Mouse (Mus musculus) liver, embryonic 16.5 days (tissue): ENCODE results near the gene Wfdc15a. TPM values are rescaled to one million over a fixed set of nuclear protein-coding genes. Genes with fewer than 3 reads are reported as not detected.

Experiments used
- ATAC-seq: fragments of 200-750 bp; cut with Nextera tagmentation; 2 replicates; pipeline ENCODE4 v1.8.0; 2017; ENCODE audit warnings: low read depth, mild to moderate bottlenecking, moderate number of reproducible peaks, moderate library complexity
- H3K27ac ChIP-seq: fragments of 300-500 bp; sonication (generic); 2 replicates; pipeline ENCODE4 v1.5.1; 2014; ENCODE audit warnings: mild to moderate bottlenecking, low read length
- H3K27me3 ChIP-seq: fragments of 300-500 bp; sonication (generic); 2 replicates; pipeline ENCODE4 v1.6.1; 2014; ENCODE audit warnings: low read depth, low read length, mixed read lengths; ENCODE audit not compliant: control insufficient read depth, insufficient read depth
- H3K36me3 ChIP-seq: fragments of 300-500 bp; sonication (generic); 2 replicates; pipeline ENCODE4 v1.6.1; 2014; ENCODE audit warnings: mild to moderate bottlenecking; ENCODE audit not compliant: control insufficient read depth, insufficient read depth
- H3K4me1 ChIP-seq: fragments of 300-500 bp; sonication (generic); 2 replicates; pipeline ENCODE4 v1.6.1; 2014; ENCODE audit warnings: low read depth, low read length, mixed read lengths; ENCODE audit not compliant: control insufficient read depth
- H3K4me2 ChIP-seq: fragments of 300-500 bp; sonication (generic); 2 replicates; pipeline ENCODE4 v1.6.1; 2014; ENCODE audit warnings: low read depth, low read length, mixed read lengths
- H3K4me3 ChIP-seq: fragments of 300-500 bp; sonication (generic); 2 replicates; pipeline ENCODE4 v1.5.1; 2014; ENCODE audit warnings: low read depth, mild to moderate bottlenecking, low read length
- H3K9ac ChIP-seq: fragments of 300-500 bp; sonication (generic); 2 replicates; pipeline ENCODE4 v1.6.1; 2014; ENCODE audit warnings: low read depth, low read length
- H3K9me3 ChIP-seq: fragments of 300-500 bp; sonication (generic); replicated peaks from 2 replicates; pipeline ENCODE4 v1.6.1; 2016; ENCODE audit warnings: low read length; ENCODE audit not compliant: control insufficient read depth
- WGBS: fragments of 180-500 bp; shearing (Covaris S2); extraction: QIAGEN DNeasy Blood & Tissue Kit; methylation state at CpG from one replicate; pipeline ENCODE4 v1.1.7; 2014; ENCODE audit not compliant: insufficient replicate concordance; 5-methylcytosine and 5-hydroxymethylcytosine counted together
- polyA plus RNA-seq: library from polyadenylated mRNA; unstranded; fragments of >200 nt; fragmentation: Nextera tagmentation; extraction: Ambion mirVana; gene quantifications from 2 replicates; pipeline ENCODE4 v1.2.1, GENCODE M21; 2015

Wfdc15a gene
- polyA plus RNA-seq, result not detected in 2 replicates

GRCm38 (mm10) chr2:164199626-164200327, at the start of gene Wfdc15a:
Wfdc15a (minus strand) TSS chr2:164200130.
- Histone ChIP-seq H3K4me1 (no peaks in the 10 kb centered on the region), H3K9me3 (no peaks in the 10 kb centered on the region), H3K4me2 (no peak within 1 kb of the TSS), H3K27me3 (no peaks in the 10 kb centered on the region), H3K36me3 (no peaks in the 10 kb centered on the region), H3K27ac (no peak within 1 kb of the TSS), H3K4me3 (no peak within 1 kb of the TSS), H3K9ac (no peak within 1 kb of the TSS)
- WGBS, result 58% methylated on average over 20 of the region's 20 CpGs
- no peak for ATAC-seq

GRCm38 (mm10) chr2:164238366-164238765, 38.4 kb upstream of the Wfdc15a start, which contains the start of gene Svs2:
Svs2 (minus strand) TSS chr2:164238466.
- Histone ChIP-seq H3K4me3 (no peak within 1 kb of the TSS), H3K9me3 (no peaks in the 10 kb centered on the region), H3K4me1 (no peaks in the 10 kb centered on the region), H3K27me3 (no peaks in the 10 kb centered on the region), H3K9ac (no peak within 1 kb of the TSS), H3K36me3 (no peaks in the 10 kb centered on the region), H3K4me2 (no peak within 1 kb of the TSS), H3K27ac (no peak within 1 kb of the TSS)
- ATAC-seq, result no peak
- 63% methylated on average over 3 of the region's 3 CpGs for WGBS

GRCm38 (mm10) chr2:164232671-164233070, 32.7 kb upstream of the Wfdc15a start:
- ATAC-seq, result no peak
- no peaks in the 10 kb centered on the region for H3K4me1 ChIP-seq
- H3K9me3 ChIP-seq, result no peaks in the 10 kb centered on the region

GRCm38 (mm10) chr2:164228361-164229070, 28.6 kb upstream of the Wfdc15a start:
- Histone ChIP-seq H3K27ac (no peak overlapping the region), H3K4me2 (no peak overlapping the region), H3K4me3 (no peak overlapping the region), H3K36me3 (no peaks in the 10 kb centered on the region), H3K9me3 (no peaks in the 10 kb centered on the region), H3K9ac (no peak overlapping the region), H3K27me3 (no peaks in the 10 kb centered on the region), H3K4me1 (no peaks in the 10 kb centered on the region)
- ATAC-seq, result no peak
- WGBS, result 67% methylated on average over 8 of the region's 8 CpGs

More at GRCm38 (mm10) chr2:164232671-164233070, 32.7 kb upstream of the Wfdc15a start:
- WGBS, result 76% methylated on average over 8 of the region's 8 CpGs
- no peaks in the 10 kb centered on the region for H3K27me3 ChIP-seq
- no peak overlapping the region for H3K9ac ChIP-seq
- H3K27ac ChIP-seq, result no peak overlapping the region
- no peak overlapping the region for H3K4me2 ChIP-seq
- no peak overlapping the region for H3K4me3 ChIP-seq
- H3K36me3 ChIP-seq, result no peaks in the 10 kb centered on the region

GRCm38 (mm10) chr2:164221522-164221921, 21.6 kb upstream of the Wfdc15a start, which contains the start of gene Wfdc15b:
Wfdc15b (minus strand) TSS chr2:164221660.
- H3K27me3 ChIP-seq, result no peaks in the 10 kb centered on the region
- ATAC-seq, result no peak
- no peak within 1 kb of the TSS for H3K9ac ChIP-seq
- H3K27ac ChIP-seq, result no peak within 1 kb of the TSS
- H3K4me2 ChIP-seq, result no peak within 1 kb of the TSS
- H3K9me3 ChIP-seq, result no peaks in the 10 kb centered on the region
- no peaks in the 10 kb centered on the region for H3K36me3 ChIP-seq
- no peaks in the 10 kb centered on the region for H3K4me1 ChIP-seq
- H3K4me3 ChIP-seq, result no peak within 1 kb of the TSS
- 63% methylated on average over 11 of the region's 11 CpGs for WGBS

GRCm38 (mm10) chr2:164219295-164219694, 19.4 kb upstream of the Wfdc15a start:
- 64% methylated on average over 9 of the region's 9 CpGs for WGBS
- Histone ChIP-seq H3K4me1 (no peaks in the 10 kb centered on the region), H3K27ac (no peak overlapping the region), H3K27me3 (no peaks in the 10 kb centered on the region), H3K4me2 (no peak overlapping the region), H3K9me3 (no peaks in the 10 kb centered on the region), H3K4me3 (no peak overlapping the region), H3K9ac (no peak overlapping the region), H3K36me3 (no peaks in the 10 kb centered on the region)
- ATAC-seq, result no peak

GRCm38 (mm10) chr2:164212711-164213110, 12.8 kb upstream of the Wfdc15a start:
- no peaks in the 10 kb centered on the region for H3K36me3 ChIP-seq
- H3K4me3 ChIP-seq, result no peak overlapping the region
- WGBS, result 70% methylated on average over 5 of the region's 5 CpGs

GRCm38 (mm10) chr2:164210892-164211291, 11.0 kb upstream of the Wfdc15a start:
- Histone ChIP-seq H3K9ac (no peak overlapping the region), H3K27me3 (no peaks in the 10 kb centered on the region), H3K27ac (no peak overlapping the region), H3K9me3 (no peaks in the 10 kb centered on the region), H3K36me3 (no peaks in the 10 kb centered on the region), H3K4me2 (no peak overlapping the region), H3K4me1 (no peaks in the 10 kb centered on the region), H3K4me3 (no peak overlapping the region)
- WGBS, result 63% methylated on average over 4 of the region's 4 CpGs
- no peak for ATAC-seq

More at GRCm38 (mm10) chr2:164212711-164213110, 12.8 kb upstream of the Wfdc15a start:
- Histone ChIP-seq H3K9me3 (no peaks in the 10 kb centered on the region), H3K9ac (no peak overlapping the region), H3K27me3 (no peaks in the 10 kb centered on the region), H3K4me2 (no peak overlapping the region), H3K4me1 (no peaks in the 10 kb centered on the region), H3K27ac (no peak overlapping the region)
- ATAC-seq, result no peak

GRCm38 (mm10) chr2:164206676-164207075, 6.7 kb upstream of the Wfdc15a start:
- ATAC-seq, result no peak
- no peaks in the 10 kb centered on the region for H3K4me1 ChIP-seq
- H3K9ac ChIP-seq, result no peak overlapping the region
- H3K27me3 ChIP-seq, result no peaks in the 10 kb centered on the region
- no peak overlapping the region for H3K27ac ChIP-seq
- no peak overlapping the region for H3K4me3 ChIP-seq
- no peaks in the 10 kb centered on the region for H3K9me3 ChIP-seq
- WGBS, result 33% methylated on average over 4 of the region's 4 CpGs
- no peak overlapping the region for H3K4me2 ChIP-seq
- H3K36me3 ChIP-seq, result no peaks in the 10 kb centered on the region
